Mouse (Mus musculus): ENCODE measurements around the gene Gm15013. TPM values are rescaled to one million over a fixed set of nuclear protein-coding genes. Genes with fewer than 3 reads are reported as not detected.

Gm15013 gene
- polyA plus RNA-seq (2021; fragmentation: Nextera tagmentation), result not detected in 2 replicates
- long read RNA-seq, experiment 1, result 0 reads
- long read RNA-seq, experiment 2, result 0 reads

DNA sequence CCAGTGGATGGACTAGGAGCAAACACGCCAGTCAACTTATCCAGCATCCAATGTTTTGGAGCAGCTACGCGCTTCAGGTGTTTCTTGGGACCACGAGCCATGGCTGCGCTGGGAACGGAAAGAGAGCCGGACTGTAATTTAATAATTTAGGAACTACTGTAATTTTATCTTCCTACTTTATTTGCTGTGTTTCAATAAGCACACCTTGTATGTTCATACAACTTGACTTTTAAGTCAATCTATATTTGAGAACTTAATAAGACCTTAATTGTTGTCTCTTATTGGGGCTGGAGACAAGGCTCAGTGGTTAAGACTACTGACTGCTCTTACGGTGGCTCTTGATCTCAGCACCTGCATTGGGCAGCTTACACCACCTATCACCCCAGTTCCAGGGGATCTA is at the start of gene Gm15013:
Gene Gm15013, minus strand, starts transcription at position 101 of the 400 bp plus-strand sequence.

DNA sequence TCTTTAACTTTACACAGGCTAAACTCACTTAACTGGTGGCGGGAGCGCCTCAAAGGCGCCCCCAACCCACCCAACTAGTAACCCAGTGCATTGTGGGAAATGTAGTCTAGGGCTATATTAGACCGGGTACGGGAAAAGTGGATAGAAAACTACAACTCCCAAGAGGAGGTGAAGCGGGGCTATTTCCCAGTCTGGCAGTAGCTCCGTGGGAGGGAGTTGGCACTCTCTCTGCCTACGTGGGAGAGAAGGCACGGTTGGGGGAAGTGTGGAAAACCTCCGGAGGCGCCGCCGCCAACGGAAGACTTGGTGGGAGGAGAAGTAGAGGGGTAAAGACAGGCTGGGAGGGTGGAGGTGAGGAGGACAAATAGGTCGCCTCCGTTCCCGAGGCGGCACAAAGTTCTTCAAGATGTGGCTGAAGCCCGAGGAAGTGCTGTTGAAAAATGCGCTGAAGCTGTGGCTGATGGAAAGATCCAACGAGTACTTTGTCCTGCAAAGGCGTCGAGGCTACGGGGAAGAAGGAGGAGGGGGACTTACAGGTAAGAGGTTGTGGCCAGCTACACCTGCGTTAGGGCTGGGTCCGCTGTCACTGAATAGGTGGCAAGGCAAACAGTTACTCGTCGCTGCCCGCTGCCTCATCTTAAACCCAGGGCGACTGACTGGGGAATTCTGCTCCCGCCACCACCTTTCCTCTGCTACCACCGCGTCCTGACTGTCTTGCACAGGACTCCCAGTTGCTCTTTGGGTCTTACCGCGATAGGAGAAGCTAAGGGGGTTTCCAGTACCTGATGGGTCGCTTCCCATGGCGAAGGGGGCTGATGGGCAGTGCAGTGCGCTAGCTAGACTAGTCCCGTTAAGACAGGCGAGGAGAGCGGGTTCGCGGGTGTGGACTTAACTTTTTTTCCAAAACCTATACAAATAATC is 29.2 kb downstream of the Gm15013 start, which contains the start of gene Tbc1d8b:
Gene Tbc1d8b, plus strand, starts transcription at position 222 of the 921 bp plus-strand sequence.

Other genes starting within 250 kb of the Gm15013 start
- gene D330045A20Rik, start 234.1 kb downstream of the Gm15013 start, polyA plus RNA-seq (2021; fragmentation: Nextera tagmentation), result 0.20 and 0.47 TPM in 2 replicates
- 9.7 and 11.6 TPM in 2 replicates for gene Rnf128, start 151.2 kb downstream of the Gm15013 start, polyA plus RNA-seq (2021; fragmentation: Nextera tagmentation)
- 0.34 and 0.42 TPM in 2 replicates for gene Tbc1d8b, start 29.5 kb downstream of the Gm15013 start, polyA plus RNA-seq (2021; fragmentation: Nextera tagmentation)
- gene Ripply1, start 67.9 kb upstream of the Gm15013 start, polyA plus RNA-seq (2021; fragmentation: Nextera tagmentation), result not detected in 2 replicates
- gene Cldn2, start 86.3 kb upstream of the Gm15013 start, polyA plus RNA-seq (2021; fragmentation: Nextera tagmentation), result 0.06 and 0.12 TPM in 2 replicates
- 0.83 and 0.88 TPM in 2 replicates for gene Morc4, start 157.2 kb upstream of the Gm15013 start, polyA plus RNA-seq (2021; fragmentation: Nextera tagmentation)